Mouse (Mus musculus): ENCODE measurements around the gene Gpkow.

DNA sequence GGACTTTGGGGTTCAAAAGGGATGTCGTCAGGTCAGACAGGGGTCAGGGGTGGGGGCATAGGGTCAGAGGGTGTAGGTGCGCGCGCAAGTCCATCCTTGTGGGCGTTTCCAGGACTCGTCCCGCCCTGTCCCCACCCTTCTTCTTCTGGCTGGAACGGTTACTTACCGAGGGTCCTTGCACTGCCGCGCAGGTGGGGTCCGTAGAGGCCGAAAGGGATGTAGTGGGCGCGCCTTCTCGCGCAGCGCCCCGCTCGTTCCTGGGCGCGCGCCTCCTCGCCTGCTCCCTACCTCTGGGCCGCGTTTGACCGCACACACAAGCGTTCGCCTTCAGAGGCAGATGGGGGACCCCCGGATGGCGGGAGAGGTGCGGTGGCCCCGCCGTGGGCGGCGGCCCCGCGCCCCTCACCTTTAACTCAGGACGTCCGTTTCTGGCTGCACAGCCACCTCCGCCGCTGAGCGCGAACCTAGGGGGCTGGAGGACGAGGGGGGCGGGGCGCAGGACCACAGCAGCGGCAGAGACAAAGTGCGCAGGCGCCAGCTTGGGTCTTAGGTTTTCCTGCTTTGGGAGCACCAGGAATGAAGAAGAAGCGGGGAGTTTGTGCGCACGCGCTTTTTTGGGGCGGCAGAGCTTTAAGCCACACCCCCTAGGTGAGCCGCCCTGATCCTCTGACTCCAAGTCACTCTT, 53.6 kb downstream of the Gpkow start, which contains the start of gene Ccdc120:
- TF ChIP-seq CTCF (IDR thresholded peaks at IDR 0.05; ENCODE audit: low read depth) (no peak), EP300 (optimal IDR thresholded peaks at IDR 0.05) (no peak)

Measured in stomach, postnatal 0 days (tissue).